Mouse (Mus musculus) kidney, adult 2 months (tissue): Measurements from ENCODE around the gene Slc25a16.

Experiments
- CTCF ChIP-seq: fragments of 200-500 bp; conservative IDR thresholded peaks from 2 replicates; pipeline ENCODE4 v1.5.1; 2011; ENCODE audit warnings: low read depth, mild to moderate bottlenecking, control low read depth, low read length, moderate library complexity, mixed read lengths; ENCODE audit not compliant: insufficient read depth, insufficient read length
- POLR2A ChIP-seq: fragments of 200-500 bp; IDR thresholded peaks from one replicate; pipeline ENCODE4 v1.6.1; 2011; ENCODE audit warnings: low read depth, low read length, control low read depth

GRCm38 (mm10) chr10:62984072-62984471 is 63.6 kb downstream of the Slc25a16 start:
- no peak for TF ChIP-seq CTCF
- TF ChIP-seq POLR2A, result no peak
